Mouse (Mus musculus) megakaryocyte, embryonic 14.5 days (primary cell): ENCODE measurements around the gene Tgfbr3l.

Experiments
- FLI1 ChIP-seq: IDR thresholded peaks from 2 replicates; pipeline ENCODE4 v1.6.1; 2012; ENCODE audit warnings: low read length, inconsistent platforms, mixed read lengths
- GATA1 ChIP-seq: IDR thresholded peaks from 3 replicates; pipeline ENCODE4 v1.6.1; 2012; ENCODE audit warnings: mixed read lengths, low read length, inconsistent platforms, borderline replicate concordance

GRCm38 (mm10) chr8:4216296-4216695, 31.7 kb upstream of the Tgfbr3l start:
- TF ChIP-seq FLI1 (no peak), GATA1 (no peak)
